Mouse (Mus musculus): ENCODE measurements at regions not wholly inside any gene's neighbourhood (a gene's known extent, or its start where the extent isn't known, plus 50 kb on each side); places are given as distances from the start of the nearest gene placed in this dataset.
"Not testable (repeated sequence)": the region's sequence is repeated elsewhere in the genome, so short reads cannot be mapped to it uniquely, and the experiment has no call there.

DNA sequence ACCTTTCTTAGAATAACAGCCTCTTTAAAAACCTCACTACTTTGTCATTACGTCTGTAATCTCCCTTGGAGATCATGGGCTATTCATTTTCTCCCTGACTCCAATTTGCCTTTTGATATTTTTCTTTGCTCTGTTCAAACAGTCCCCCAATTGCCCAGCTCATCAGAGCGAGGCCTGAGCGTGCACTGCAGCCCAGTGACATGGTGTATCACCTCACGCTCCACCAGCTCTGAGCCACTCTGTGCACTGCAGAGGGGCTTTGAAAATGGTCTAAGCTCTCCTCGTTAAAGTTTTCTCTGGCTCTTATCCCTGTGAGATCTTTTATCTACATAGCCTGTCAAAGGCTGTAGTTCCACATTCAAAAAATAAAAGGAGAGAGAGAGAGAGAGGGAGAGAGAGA is 152.1 kb downstream of the Srek1 start:
- DNase-seq (ENCODE audit: low spot score in 2 of 2), result no peak

DNA sequence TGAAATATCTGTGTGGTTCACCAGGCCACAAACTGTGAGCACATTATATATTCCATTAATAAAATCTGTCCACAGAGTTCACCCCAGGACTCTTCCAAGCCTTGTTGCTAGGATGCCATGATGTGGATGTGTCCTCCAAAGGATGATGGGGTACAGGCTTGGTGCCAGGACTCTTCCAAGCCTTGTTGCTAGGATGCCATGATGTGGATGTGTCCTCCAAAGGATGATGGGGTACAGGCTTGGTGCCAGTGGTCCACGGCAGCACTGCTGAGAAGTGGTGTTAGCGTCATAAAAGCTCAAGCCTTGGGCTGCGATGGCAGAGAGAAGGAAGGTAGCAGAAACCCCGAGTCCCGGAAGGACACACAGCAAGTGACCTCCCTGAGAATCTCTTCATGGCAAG is 153.4 kb downstream of the Srek1 start:
- peak in 1 of 2 experiments; percentile 10 for DNase-seq (ENCODE audit: low spot score in 2 of 2)

DNA sequence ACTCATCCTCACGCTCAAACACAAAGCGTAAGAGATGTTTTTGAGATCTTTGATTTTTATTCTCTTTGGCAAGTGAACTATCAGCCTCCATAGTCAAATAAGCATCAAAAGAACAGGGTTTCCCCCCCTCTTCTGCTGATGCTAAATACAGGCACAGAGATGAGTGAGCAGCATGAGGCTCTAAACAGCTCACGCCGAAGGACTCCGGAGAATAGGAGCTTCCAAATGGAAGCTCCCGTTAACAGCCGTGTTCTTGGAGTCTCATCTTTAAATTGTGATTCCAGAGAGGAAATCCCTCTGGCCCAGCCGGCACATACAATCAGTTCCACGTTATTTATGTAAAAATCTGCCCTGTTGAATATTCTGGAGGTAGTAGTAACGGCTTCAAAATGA is 161.1 kb downstream of the Srek1 start:
- no peak for DNase-seq (ENCODE audit: low spot score in 2 of 2)

DNA sequence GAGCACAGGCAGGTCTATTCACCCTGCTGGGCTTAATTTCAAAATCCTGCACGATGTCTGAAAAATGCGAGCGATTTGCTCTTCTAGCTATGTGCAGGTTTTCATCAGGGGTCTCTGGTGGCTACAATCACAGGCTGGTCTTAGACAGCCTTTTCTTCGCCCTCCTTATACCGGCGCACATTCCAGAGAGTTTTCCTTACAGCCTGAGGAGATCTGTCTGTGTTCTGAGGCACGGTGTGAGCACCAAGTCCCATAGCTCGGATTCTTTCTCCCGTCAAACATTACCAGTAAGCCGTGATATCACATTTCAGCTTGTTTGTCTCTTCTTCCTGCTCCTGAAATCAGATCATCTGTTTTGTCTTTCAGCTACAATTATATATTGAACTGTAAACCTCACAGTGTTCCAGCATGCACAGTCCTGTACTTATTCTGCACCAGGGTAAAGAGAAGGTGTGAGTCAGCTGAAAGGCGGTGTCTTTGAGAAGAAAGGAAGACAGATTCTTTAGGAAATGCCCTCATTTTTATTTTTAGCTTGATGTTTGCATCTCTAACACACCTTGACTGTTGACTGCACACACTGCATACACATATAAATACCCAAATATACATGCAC is 161.6 kb downstream of the Srek1 start:
- no peak for DNase-seq (ENCODE audit: low spot score in 2 of 2)

DNA sequence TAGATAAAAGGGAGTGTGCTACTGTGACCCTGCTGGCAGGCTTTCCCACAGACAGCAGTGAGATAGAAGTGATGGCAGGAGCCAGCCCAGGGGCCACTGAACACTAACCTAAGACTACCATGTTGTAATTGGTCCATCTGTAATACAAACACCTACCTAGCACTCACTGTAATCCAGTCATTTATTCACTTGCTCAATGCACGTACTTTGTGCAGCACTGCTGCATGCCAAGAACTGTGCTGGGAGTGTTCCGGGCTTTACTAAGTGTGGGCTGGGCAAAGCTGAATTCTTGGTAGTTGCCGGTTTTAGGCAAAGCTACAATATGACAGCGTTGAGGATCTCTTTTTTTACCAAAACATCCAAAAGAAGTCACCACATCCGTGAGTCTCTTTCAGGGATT is 172.1 kb downstream of the Srek1 start:
- no peak for DNase-seq (ENCODE audit: low spot score in 2 of 2)

DNA sequence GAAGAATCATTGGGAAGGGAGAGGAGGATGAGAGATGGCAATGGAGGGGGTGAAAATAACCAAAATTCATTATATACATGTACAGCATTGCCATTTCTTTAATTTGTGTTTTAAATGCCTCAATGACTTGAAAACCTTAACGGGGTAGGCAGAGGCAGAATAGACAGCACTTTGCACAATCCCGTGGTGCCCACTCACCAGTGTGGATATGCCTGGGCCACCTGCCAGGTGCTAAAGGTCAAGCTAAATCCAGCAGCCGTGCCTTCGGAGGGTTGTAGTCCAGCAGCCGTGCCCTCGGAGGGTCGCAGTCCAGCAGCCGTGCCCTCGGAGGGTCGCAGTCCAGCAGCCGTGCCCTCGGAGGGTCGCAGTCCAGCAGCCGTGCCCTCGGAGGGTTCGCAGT is 182.0 kb downstream of the Srek1 start:
- DNase-seq (ENCODE audit: low spot score in 2 of 2), result no peak

DNA sequence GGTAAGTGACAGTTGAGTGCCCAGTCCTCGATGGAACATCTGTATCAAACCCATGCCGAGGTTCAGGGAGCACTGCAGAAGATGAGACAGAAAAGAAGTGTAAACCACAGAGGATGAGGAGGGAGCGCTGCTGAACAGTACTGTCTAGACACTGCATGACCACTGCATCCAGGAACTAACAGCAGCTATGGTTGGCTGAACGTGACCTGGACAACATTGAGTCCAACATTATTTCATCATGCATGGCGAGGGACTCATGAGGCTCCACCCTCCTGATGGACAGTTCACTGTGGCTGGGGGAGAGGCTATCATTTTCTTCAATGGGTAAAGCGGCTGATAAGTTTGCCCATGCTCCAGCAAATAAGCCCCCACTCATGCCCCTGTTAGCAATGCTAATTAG is 182.5 kb downstream of the Srek1 start:
- no peak for DNase-seq (ENCODE audit: low spot score in 2 of 2)

DNA sequence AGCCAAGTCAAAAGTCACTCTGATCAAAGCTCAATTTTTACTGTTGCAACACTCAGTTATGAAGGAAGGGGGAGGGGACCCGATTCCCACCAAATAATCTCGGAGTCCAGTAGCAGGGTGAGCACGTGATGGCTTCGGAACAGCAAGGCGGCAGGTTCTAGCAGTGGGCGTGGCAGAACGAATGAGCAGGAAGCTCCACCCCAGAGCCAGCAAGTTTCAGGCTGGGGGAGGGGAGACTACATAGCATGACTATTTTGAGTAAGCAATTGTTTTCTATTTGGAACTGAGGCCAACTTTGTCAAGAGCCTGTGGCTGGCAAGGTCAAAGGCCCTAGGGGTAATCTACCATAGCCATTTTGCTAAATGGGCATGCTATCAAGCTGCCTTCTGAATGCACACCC is 183.0 kb downstream of the Srek1 start:
- DNase-seq (ENCODE audit: low spot score in 2 of 2), result not testable (repeated sequence)

DNA sequence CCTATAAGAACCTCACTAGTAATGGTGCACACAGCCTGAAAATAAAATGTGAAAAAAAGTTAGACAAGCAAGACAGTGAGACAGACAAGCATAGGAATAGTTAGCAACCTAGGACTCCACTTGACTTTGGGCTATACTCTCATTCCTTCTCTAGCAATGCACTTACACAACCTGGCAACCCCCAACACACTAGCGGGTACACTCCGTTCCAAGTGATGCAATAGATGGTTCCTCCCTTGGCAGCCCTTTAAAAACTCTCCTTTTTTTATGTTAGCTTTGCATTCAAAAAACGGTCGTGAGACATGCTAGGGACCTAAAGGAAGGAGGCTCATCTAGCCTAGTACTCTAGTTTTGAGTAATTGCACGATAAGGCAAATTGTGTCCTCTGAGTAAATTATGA is 184.8 kb downstream of the Srek1 start:
- no peak for DNase-seq (ENCODE audit: low spot score in 2 of 2)

DNA sequence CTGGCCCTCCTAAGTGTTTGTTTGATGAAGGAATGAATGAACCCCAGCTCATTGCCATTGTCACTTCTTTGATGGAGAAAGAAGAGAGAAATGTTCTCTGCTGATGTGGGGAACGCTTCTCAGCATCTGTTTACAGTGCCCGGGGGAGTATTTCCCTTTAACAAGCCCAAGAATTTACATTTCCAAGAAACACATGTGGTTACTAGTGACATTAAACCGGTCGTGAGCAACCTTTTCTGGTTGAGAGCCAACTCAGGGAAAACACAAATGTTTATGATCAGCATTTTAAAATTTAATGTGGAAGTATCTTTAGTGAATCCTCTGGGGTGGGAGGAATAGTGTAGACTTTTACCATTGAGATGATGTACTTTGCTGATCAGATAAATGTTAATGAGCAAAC is 197.6 kb downstream of the Srek1 start:
- DNase-seq (ENCODE audit: low spot score in 2 of 2), result no peak

DNA sequence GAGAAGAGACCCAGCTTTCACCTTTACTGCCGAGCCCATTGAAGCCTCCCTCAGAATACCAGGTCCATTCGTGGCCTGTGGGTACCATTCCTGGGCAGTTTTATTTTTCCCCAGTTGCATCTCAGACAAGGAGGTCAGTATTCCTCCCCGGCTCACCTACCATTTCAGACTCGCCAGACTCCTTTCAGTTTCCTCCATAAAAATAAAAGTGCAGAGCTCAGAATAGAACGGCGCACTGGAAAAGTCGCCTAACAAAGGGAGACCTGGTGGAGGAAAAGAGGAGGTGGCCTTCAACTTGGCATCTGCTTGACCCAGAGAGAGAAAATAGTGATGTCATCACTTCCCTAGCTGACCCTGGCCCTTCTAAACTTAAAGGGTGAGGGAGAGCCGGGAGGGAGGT is 209.7 kb downstream of the Srek1 start:
- DNase-seq (ENCODE audit: low spot score in 2 of 2), result no peak

DNA sequence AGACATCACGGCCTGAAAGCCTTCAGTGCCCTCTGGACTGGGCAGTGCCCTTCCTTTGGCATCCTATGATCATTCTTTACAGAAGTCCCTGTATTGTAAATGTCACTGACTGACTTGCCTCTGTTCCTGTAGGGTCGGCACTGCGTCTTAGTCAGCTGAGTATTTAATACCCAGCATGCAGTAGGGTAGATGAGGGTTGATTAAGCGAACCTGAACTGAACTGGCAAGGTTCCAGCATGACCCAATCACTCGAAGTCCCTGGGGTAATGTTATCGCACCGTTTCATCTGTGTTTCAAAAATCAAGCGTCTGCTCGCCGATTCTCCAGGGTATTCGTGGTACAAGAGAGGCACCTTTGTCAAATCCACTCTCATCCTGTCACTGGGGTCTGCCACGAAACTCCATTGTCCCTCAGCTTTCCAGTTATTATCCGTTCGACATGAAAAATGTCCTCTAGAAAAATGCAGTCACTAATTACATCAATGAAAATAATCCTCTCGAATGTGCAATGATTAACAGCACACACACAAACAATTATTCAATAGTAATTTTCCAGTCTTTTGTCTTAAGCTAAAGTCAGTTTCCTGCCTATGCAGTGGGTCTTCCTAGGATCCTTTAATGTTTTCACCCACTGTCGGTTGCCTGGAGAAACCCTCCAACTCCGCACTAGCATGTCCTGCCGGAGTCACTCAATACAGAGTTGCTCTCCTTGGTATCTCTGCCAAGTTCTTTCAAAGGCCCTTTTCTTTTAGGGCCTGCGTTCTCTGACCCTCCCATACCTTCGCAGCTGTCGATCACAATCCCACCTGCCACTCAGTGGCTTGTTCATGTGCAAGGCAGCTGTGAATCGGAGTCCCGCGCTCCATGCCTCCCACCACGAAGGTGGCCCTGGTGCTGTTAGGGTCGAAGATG is 212.4 kb downstream of the Srek1 start:
- no peak for DNase-seq (ENCODE audit: low spot score in 2 of 2)

DNA sequence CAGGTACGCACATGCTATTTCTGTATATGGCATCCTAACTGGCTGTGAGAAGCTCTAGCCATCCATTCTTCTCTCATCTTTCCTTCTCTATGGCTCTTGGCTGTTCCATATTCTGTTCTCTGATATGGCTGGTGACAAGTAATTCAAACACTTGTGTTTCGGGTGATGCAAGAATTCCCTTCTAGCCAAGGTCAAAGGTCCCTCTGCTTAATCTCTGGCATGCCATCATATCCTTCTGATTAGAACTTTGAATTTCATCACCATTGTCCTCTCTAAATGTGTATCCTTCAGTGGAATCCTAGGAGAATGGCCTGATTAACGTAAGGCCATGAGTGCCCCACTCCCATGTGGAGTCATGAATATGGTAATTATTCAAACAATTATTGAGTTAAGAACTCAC is 215.5 kb downstream of the Srek1 start:
- no peak for DNase-seq (ENCODE audit: low spot score in 2 of 2)

DNA sequence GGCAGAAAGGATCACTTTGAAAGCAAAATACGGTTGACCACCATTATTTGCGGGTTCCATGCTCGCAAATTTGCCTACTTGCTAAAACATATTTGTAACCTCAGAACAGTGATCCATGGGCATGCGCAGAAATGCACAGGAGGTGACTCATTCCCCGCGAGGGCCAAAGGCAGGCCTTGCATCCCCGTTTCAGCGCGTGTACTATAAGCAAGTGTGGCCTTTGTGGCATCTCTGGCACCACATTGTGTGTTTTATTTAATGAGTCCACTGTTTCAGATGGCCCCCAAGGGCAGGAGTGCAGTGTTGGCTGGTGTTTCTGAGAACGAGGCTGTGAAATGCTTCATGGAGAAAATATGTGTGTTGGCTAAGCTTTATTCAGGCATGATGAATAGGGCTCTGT is 205.3 kb upstream of the Mast4 start:
- DNase-seq (ENCODE audit: low spot score in 2 of 2), result no peak

DNA sequence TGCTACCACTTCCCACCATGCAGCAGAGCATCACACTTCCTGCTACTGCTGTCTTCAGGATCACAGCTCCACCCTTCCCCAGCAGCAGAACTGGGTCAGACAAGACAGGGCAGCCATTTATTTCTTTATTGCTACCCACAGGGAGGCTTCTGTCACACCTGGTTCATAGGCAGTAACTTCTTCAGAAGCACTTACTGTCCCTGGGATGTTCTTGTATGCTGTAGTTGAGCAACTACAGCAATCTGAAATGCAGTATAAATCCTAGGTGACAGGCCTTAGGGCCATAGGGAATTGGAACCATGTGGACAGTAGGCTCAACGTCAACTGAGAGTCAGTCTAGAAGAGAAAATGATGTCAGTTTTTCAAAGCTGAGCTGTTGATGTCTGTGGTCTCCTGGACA is 179.5 kb upstream of the Mast4 start:
- no peak for DNase-seq (ENCODE audit: low spot score in 2 of 2)

DNA sequence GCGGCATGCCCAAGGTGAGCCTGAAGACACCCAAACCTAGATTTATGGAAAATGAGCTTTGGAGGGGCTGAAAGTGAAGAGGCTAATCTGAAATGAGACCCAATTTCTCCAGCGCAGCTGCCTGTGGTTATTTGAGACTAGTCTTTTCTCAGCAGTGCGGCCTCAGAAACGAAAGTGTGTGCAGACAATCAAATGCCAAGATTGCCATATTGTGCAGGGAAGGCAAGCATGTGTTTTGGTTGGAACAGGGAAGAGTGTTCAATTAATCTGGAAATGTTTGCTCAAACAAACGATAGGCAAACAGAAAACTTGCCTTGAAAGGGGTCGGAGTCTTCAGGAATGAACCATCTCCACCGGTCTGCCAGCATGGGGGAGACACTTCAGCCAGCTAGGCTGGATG is 178.2 kb upstream of the Mast4 start:
- DNase-seq (ENCODE audit: low spot score in 2 of 2), result peak; percentile 3 to 23

DNA sequence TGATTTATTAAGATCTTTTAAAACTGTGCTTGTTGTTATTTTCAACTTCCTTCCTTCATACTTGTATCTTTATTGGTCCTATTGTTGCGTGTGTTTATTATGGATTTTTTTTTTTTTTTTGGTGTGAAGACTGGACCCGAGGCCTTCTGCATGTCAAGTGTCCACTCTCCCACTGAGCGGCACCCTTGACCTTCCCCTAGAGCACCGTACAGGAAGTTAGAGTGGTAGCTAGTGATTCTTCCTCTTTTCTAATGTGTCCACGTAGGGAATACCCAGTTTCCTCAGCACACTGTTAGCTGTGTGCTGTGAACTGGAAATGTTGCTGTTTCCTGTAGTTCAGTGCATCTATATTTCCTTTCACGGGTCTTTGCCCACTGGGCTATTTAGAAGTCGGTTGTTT is 170.7 kb upstream of the Mast4 start:
- DNase-seq (ENCODE audit: low spot score in 2 of 2), result no peak

DNA sequence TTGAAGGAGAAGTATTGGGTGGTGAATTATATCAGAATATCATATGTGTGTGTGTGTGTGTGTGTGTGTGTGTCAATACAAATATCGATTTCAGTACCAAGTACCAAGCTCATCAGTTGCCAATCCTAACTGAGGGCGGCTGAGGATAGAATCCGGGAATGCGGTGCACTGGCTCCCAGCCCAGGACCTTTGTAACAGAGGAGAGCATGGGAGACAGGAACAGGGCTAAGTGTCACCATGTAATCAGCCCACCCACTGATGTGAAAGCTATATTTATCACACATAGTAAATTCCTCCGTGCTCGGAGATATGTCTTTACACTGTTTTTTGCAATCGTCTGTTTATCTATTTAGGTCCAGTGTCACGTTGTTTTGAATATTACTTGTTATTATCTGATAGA is 165.1 kb upstream of the Mast4 start:
- no peak for DNase-seq (ENCODE audit: low spot score in 2 of 2)

DNA sequence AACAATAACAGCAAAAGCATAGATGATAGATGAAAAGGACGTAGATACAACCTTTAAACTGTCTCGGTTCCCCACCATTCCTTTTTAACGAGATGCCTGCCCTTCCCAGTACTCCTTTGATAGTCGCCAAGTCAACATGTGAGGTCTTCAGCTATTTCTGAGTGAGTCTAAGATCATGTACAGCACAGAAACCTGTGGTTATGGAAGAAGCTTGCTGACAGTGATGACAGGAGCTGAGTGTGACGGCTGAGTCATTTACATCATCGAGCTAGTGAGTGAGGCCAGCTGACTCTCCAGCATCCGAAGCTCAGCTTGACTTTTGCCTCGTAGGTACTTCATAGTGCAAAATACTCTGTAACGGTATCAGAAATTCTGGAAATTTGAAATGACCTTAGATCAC is 160.1 kb upstream of the Mast4 start:
- DNase-seq (ENCODE audit: low spot score in 2 of 2), result no peak

DNA sequence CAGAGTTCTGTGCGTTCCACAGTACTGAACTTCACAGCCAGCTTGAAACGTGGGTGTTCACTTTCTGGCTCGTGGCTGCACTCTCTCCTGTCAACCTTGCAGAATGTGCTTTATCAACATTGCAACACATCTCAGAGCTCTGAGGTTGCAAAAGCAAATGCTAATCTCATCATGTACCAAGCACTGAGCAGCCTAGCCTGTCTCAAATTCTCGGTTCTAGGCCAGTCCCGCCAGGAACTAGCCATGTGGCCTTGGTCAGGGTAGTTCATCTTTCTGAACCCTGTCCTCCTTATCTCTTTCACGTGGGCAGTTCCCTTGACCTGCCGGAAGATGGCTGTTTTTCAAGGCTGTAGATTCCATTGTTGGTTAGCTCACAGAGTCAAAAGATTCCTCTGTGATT is 159.3 kb upstream of the Mast4 start:
- no peak for DNase-seq (ENCODE audit: low spot score in 2 of 2)

DNA sequence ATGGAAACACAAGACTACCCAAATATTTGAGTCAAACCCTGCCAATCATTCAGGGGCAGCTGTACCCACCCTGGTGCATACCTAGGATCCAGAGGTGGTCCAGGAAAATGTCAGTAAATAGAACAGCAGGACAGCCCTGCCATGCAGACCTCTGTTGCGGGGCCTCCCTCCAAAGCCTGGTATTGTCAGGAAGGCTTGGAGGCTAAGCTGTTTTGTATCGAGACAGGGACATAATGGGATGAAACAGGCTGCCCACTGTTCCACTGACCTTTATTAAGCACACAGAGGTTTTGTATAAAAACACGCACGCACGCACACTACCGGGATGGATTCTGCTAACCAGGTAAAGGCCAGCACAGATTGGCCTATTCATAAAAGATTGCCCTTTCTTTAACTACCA is 155.8 kb upstream of the Mast4 start:
- DNase-seq (ENCODE audit: low spot score in 2 of 2), result no peak

DNA sequence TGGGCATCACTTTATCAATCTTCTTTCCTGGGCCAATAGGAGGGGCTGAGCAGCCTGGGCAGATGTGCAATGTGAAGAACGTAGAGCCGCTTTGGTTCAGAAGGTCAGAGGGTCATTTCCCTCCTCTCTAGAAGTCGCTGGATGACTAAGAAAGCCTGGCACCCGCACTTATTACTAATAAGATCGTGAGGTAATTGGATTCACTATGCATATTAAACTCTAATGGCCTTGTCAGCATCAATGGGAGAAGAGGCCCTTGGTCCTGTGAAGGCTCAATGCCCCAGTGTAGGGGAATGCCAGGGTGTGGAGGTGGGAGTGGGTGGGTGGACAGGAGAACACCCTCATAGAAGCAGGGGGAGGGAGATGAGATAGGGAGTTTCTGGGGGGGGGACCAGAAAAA is 149.8 kb upstream of the Mast4 start:
- no peak for DNase-seq (ENCODE audit: low spot score in 2 of 2)

DNA sequence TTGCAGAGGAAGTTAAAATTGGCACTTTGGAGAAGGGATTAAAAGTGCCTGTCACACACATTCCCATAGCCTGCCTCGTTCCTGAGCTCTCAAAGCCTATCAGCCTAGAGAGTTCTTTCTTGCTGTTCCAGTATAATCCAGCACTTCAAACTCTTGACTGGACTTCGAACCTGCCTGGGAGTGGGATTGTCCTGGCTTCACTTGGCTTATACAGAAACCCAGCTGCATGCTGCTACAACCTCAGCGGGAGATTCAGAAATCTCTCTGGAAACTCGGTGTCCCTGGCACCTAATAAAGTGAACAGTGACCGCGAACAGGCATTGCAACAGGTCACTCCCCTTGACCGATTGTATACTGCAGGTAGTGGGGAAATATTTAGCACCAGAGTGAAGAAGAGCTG is 149.1 kb upstream of the Mast4 start:
- DNase-seq (ENCODE audit: low spot score in 2 of 2), result no peak
